Mouse (Mus musculus) CH12.LX (cell line): ENCODE measurements at regions not wholly inside any gene's neighbourhood (a gene's known extent, or its start where the extent isn't known, plus 50 kb on each side); places are given as distances from the start of the nearest gene placed in this dataset.
A peak's percentile ranks its signal among the peaks of the same experiment; 100 is the strongest.

Source experiments
- DNase-seq: peaks from one replicate; pipeline ENCODE4 v3.0.0-alpha.2; 2013; ENCODE audit errors: extremely low read depth
- H3K27ac ChIP-seq: 2 replicates; pipeline ENCODE4 v1.5.1; 2012; ENCODE audit warnings: low read depth, mild to moderate bottlenecking, control low read depth, moderate library complexity; ENCODE audit not compliant: insufficient read depth
- H3K27me3 ChIP-seq: replicated peaks from 2 replicates; pipeline ENCODE3; 2012; ENCODE audit warnings: inconsistent platforms
- H3K36me3 ChIP-seq, 2 experiments: replicated peaks in 1 of 2; 2 replicates each; pipeline versions ENCODE3 to v1.6.1; 2012; ENCODE audit warnings: inconsistent platforms in 1 of 2, low read length in 1 of 2, mild to moderate bottlenecking in 1 of 2, mixed read lengths in 1 of 2, moderate library complexity in 1 of 2; ENCODE audit not compliant: control insufficient read depth in 1 of 2, insufficient read depth in 1 of 2
- H3K4me1 ChIP-seq, 2 experiments: 2 replicates each; pipeline ENCODE4 v1.6.1; 2012; ENCODE audit warnings: inconsistent platforms in 1 of 2, moderate library complexity in 1 of 2; ENCODE audit not compliant: insufficient read depth in 2 of 2, control insufficient read depth in 1 of 2
- H3K4me2 ChIP-seq: 2 replicates; pipeline ENCODE4 v1.6.1; 2012; ENCODE audit warnings: low read depth, mild to moderate bottlenecking, control low read depth; ENCODE audit not compliant: poor library complexity, insufficient read depth, severe bottlenecking
- H3K4me3 ChIP-seq, 3 experiments: fragments of 150-350 bp in 1 of 3; sonication (generic) in 1 of 3; replicated peaks in 1 of 3; 2 replicates each; pipeline versions ENCODE3 to v1.5.1; 2011 to 2012; ENCODE audit warnings: low read depth in 2 of 3, low read length in 2 of 3, mild to moderate bottlenecking in 2 of 3, moderate library complexity in 2 of 3, control low read depth in 1 of 3, improper control_type of control experiment in 1 of 3, inconsistent platforms in 1 of 3, mixed read lengths in 1 of 3; ENCODE audit not compliant: poor library complexity in 1 of 3
- H3K79me2 ChIP-seq: replicated peaks from 2 replicates; pipeline ENCODE4 v1.6.1; 2012; ENCODE audit warnings: mild to moderate bottlenecking, moderate library complexity; ENCODE audit not compliant: control insufficient read depth, poor library complexity, insufficient read depth, severe bottlenecking; ENCODE audit errors: extremely low read depth
- H3K9ac ChIP-seq: 2 replicates; pipeline ENCODE4 v1.6.1; 2012; ENCODE audit warnings: low read depth, mild to moderate bottlenecking, control low read depth, moderate library complexity; ENCODE audit not compliant: insufficient read depth
- H3K9me3 ChIP-seq: replicated peaks from 2 replicates; pipeline ENCODE3; 2012; ENCODE audit warnings: low read length, inconsistent platforms, mixed read lengths
- CHD1 ChIP-seq: IDR thresholded peaks from 2 replicates; pipeline ENCODE4 v1.6.1; 2012; ENCODE audit warnings: low read depth, low read length, improper control_type of control experiment, inconsistent platforms
- CHD2 ChIP-seq: IDR thresholded peaks from 2 replicates; pipeline ENCODE4 v1.6.1; 2011; ENCODE audit warnings: low read length, improper control_type of control experiment
- ELF1 ChIP-seq: IDR thresholded peaks from 2 replicates; pipeline ENCODE4 v1.6.1; 2014; ENCODE audit warnings: low read depth, mild to moderate bottlenecking, inconsistent platforms, low read length, improper control_type of control experiment
- HCFC1 ChIP-seq: IDR thresholded peaks from 2 replicates; pipeline ENCODE4 v1.6.1; 2012; ENCODE audit warnings: low read depth, mild to moderate bottlenecking, inconsistent platforms, low read length, improper control_type of control experiment
- IRF4 ChIP-seq: IDR thresholded peaks from 2 replicates; pipeline ENCODE4 v1.6.1; 2014; ENCODE audit warnings: low read depth, mild to moderate bottlenecking, inconsistent platforms, low read length, improper control_type of control experiment
- MAZ ChIP-seq: IDR thresholded peaks from 2 replicates; pipeline ENCODE4 v1.6.1; 2012; ENCODE audit warnings: low read depth, mild to moderate bottlenecking, inconsistent platforms, low read length, improper control_type of control experiment, moderate library complexity
- MYC ChIP-seq: IDR thresholded peaks from 2 replicates; pipeline ENCODE4 v1.6.1; 2011; ENCODE audit warnings: low read depth, mild to moderate bottlenecking, improper control_type of control experiment, low read length
- NRF1 ChIP-seq: IDR thresholded peaks from 2 replicates; pipeline ENCODE4 v1.6.1; 2014; ENCODE audit warnings: low read depth, mild to moderate bottlenecking, inconsistent platforms, low read length, improper control_type of control experiment, moderate library complexity
- RAD21 ChIP-seq: IDR thresholded peaks from 2 replicates; pipeline ENCODE4 v1.6.1; 2011; ENCODE audit warnings: low read depth, mild to moderate bottlenecking, low read length, improper control_type of control experiment, moderate library complexity
- RCOR1 ChIP-seq: conservative IDR thresholded peaks from 2 replicates; pipeline ENCODE4 v1.6.1; 2012; ENCODE audit warnings: low read depth, mild to moderate bottlenecking, inconsistent platforms, low read length, improper control_type of control experiment
- TCF12 ChIP-seq: IDR thresholded peaks from 2 replicates; pipeline ENCODE4 v1.6.1; 2014; ENCODE audit warnings: low read depth, mild to moderate bottlenecking, inconsistent platforms, low read length, improper control_type of control experiment
- USF2 ChIP-seq: conservative IDR thresholded peaks from 2 replicates; pipeline ENCODE4 v1.6.1; 2011; ENCODE audit warnings: low read depth, low read length, improper control_type of control experiment
- ZKSCAN1 ChIP-seq: IDR thresholded peaks from 2 replicates; pipeline ENCODE4 v1.6.1; 2012; ENCODE audit warnings: low read depth, inconsistent platforms, low read length, improper control_type of control experiment, borderline replicate concordance
- ZNF384 ChIP-seq: IDR thresholded peaks from 2 replicates; pipeline ENCODE4 v1.6.1; 2012; ENCODE audit warnings: low read depth, low read length, improper control_type of control experiment, inconsistent platforms
- dilution Hi-C: fragments of 300-500 bp; cut with MboI; formaldehyde crosslinking; loops from 2 replicates; pipeline ENCODE4 v1.14.3; 2020; ENCODE audit warnings: low sequenced_read_pairs; ENCODE audit not compliant: extremely low pct_unique_long_range_greater_than_20kb, extremely low pct_ligation_motif_present
- in situ Hi-C: fragments of 300-500 bp; cut with MboI; formaldehyde crosslinking; loops from 3 replicates; pipeline ENCODE4 v1.14.3; 2019; ENCODE audit warnings: low sequenced_read_pairs, low pct_ligation_motif_present, low pct_unique_long_range_greater_than_20kb, mixed read lengths

GRCm38 (mm10) chr19:44696773-44697172 lies 59.1 kb upstream of the Pax2 start:
- Histone ChIP-seq H3K27ac (no peak overlapping the region), H3K79me2 (no peaks in the 10 kb centered on the region), H3K9me3 (no peaks in the 10 kb centered on the region), H3K9ac (no peak overlapping the region), H3K4me2 (no peak overlapping the region), H3K4me1 (peaks cover 3 to 27% of the 10 kb centered on the region in 2 experiments; a peak in 3 of 4 replicates), H3K4me3 (no peak overlapping the region), H3K36me3 (no peaks in the 10 kb centered on the region), H3K27me3 (peaks cover 13% of the 10 kb centered on the region)
- TF ChIP-seq USF2 (no peak), ZKSCAN1 (no peak), HCFC1 (no peak), MAZ (no peak), CHD2 (no peak)
- DNase-seq, result peak; percentile 19
- in situ Hi-C loops (no loop called here), dilution Hi-C loops (no loop called here)

GRCm38 (mm10) chr19:44698382-44699256 lies 57.2 kb upstream of the Pax2 start:
- no peak overlapping the region for H3K4me3 ChIP-seq
- no peak overlapping the region for H3K9ac ChIP-seq
- no peak overlapping the region for H3K27ac ChIP-seq
- dilution Hi-C loops (no loop called here), in situ Hi-C loops (no loop called here)
- no peak for TF ChIP-seq NRF1
- TF ChIP-seq RAD21, result no peak
- no peak for TF ChIP-seq MYC
- TF ChIP-seq ELF1, result no peak
- no peak for TF ChIP-seq IRF4
- no peak for TF ChIP-seq ZNF384
- no peak for TF ChIP-seq RCOR1
- TF ChIP-seq CHD1, result no peak
- TF ChIP-seq TCF12, result no peak
- no peaks in the 10 kb centered on the region for H3K9me3 ChIP-seq
- H3K36me3 ChIP-seq, result no peaks in the 10 kb centered on the region
- H3K4me1 ChIP-seq, result peaks cover 3 to 27% of the 10 kb centered on the region in 2 experiments; a peak in 3 of 4 replicates
- no peaks in the 10 kb centered on the region for H3K79me2 ChIP-seq
- peaks cover 17% of the 10 kb centered on the region for H3K27me3 ChIP-seq
- no peak for DNase-seq
- H3K4me2 ChIP-seq, result no peak overlapping the region
